Mouse (Mus musculus) ES-E14 (cell line): ENCODE data around the gene Dok1.

ENCODE experiments used
- CHD2 ChIP-seq: IDR thresholded peaks from 2 replicates; pipeline ENCODE4 v1.6.1; 2014; ENCODE audit warnings: mild to moderate bottlenecking, low read depth, low read length, inconsistent platforms
- HCFC1 ChIP-seq: IDR thresholded peaks from 2 replicates; pipeline ENCODE4 v1.6.1; 2012; ENCODE audit warnings: low read length, inconsistent platforms, borderline replicate concordance; ENCODE audit not compliant: insufficient read depth
- MAFK ChIP-seq: IDR thresholded peaks from 2 replicates; pipeline ENCODE4 v1.6.1; 2014; ENCODE audit warnings: mild to moderate bottlenecking, low read depth, low read length, inconsistent platforms; ENCODE audit not compliant: insufficient read depth
- ZC3H11A ChIP-seq: IDR thresholded peaks from 2 replicates; pipeline ENCODE4 v1.6.1; 2012; ENCODE audit warnings: low read depth, mild to moderate bottlenecking, inconsistent platforms, low read length, borderline replicate concordance
- ZNF384 ChIP-seq: IDR thresholded peaks from 2 replicates; pipeline ENCODE4 v1.6.1; 2012; ENCODE audit warnings: low read depth, low read length, inconsistent platforms

DNA sequence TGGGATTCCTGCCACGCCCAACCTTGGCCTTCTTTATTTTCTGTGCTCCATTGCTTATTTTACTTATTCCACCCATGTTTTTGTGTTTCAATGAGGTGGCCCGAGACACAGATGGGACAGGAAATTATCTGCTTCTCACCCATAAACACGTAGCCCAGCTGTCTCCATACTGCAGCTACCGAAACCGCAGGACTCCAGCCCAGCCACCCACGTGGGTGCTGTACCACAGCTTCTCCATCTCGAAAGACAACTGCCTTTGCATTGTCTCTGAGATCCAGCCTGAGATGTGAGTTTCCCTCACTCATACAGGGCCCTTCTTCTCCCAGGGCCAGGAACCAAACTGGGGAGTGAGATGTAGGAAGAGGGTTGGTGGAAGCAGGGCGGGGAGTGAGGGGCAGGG lies 32.7 kb upstream of the Dok1 start:
- TF ChIP-seq HCFC1 (no peak), MAFK (no peak), CHD2 (no peak), ZC3H11A (no peak), ZNF384 (no peak)
